Mouse (Mus musculus) spleen, adult 2 months (tissue): ENCODE results near the gene Caln1.

Experiments used
- CTCF ChIP-seq: fragments of 200-500 bp; IDR thresholded peaks from 2 replicates; pipeline ENCODE4 v1.5.1; 2011; ENCODE audit warnings: mild to moderate bottlenecking, inconsistent platforms; ENCODE audit not compliant: insufficient read depth, insufficient read length, insufficient replicate concordance; ENCODE audit errors: extremely low read depth
- POLR2A ChIP-seq: fragments of 200-500 bp; IDR thresholded peaks from 2 replicates; pipeline ENCODE4 v1.6.1; 2011; ENCODE audit warnings: low read depth, low read length, inconsistent platforms

DNA sequence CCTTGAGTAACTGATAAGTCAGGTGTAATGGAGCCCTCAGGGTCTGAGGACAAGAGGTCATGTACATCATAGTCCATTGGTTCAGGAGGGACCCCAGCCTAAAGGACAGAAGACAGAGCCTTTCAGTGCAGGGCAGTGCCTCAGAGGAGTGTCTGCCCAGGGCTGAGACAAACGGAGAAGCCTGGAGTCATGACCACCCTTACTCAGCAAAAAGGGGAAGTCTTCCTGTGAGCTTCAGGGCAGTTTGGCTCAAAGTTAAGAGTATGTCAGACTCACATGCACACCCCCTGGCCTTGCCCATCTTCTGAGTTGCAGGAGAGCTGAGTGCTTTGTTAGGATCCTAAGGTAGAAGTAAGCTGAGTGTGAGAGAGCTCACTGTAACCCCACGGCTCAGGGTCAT is 39.4 kb upstream of the Caln1 start:
- TF ChIP-seq POLR2A: no peak
- TF ChIP-seq CTCF: no peak
